Mouse (Mus musculus) stomach, adult 2 months (tissue): ENCODE results near the gene Cars2. TPM values are rescaled to one million over a fixed set of nuclear protein-coding genes. Genes with fewer than 3 reads are reported as not detected.

ENCODE experiments used
- polyA plus RNA-seq: library from polyadenylated mRNA; depleted of rRNA; stranded (reverse); fragments of >200 nt; gene quantifications from 2 replicates; pipeline ENCODE4 v1.2.3, GENCODE M21; 2012; rRNA removed

Gene Cars2
- 22.5 and 33.7 TPM in 2 replicates for polyA plus RNA-seq

GRCm38 (mm10) chr8:11550281-11550948 lies at the start of gene Cars2:
TSS of gene Cars2 (minus strand) at chr8:11550783.

GRCm38 (mm10) chr8:11554799-11555719 lies 4.5 kb upstream of the Cars2 start, which contains the start of gene Ing1:
TSS of gene Ing1 (plus strand) at chr8:11555571.

GRCm38 (mm10) chr8:11497017-11497990 lies 53.3 kb downstream of the Cars2 start, which contains the start of gene Naxd:
TSS of gene Naxd (plus strand) at chr8:11497506.

GRCm38 (mm10) chr8:11477811-11478761 lies 72.5 kb downstream of the Cars2 start, which contains the start of gene Rab20:
TSS of gene Rab20 (minus strand) at chr8:11478710.

Other genes starting within 250 kb of the Cars2 start
- gene Col4a2, start 238.0 kb downstream of the Cars2 start, polyA plus RNA-seq = 41.8 and 46.4 TPM in 2 replicates
- 99.8 and 116 TPM in 2 replicates for gene Col4a1, start 238.0 kb downstream of the Cars2 start, polyA plus RNA-seq
- 10.0 and 12.6 TPM in 2 replicates for gene Rab20, start 72.1 kb downstream of the Cars2 start, polyA plus RNA-seq
- 47.9 and 56.6 TPM in 2 replicates for gene Naxd, start 53.3 kb downstream of the Cars2 start, polyA plus RNA-seq
- gene Ing1, start 4.8 kb upstream of the Cars2 start, polyA plus RNA-seq = 3.1 and 5.2 TPM in 2 replicates
- gene Ankrd10, start 85.0 kb upstream of the Cars2 start, polyA plus RNA-seq = 22.3 and 23.4 TPM in 2 replicates
- gene 1700016D06Rik, start 150.3 kb upstream of the Cars2 start, polyA plus RNA-seq = not detected in 2 replicates
- gene Arhgef7, start 176.9 kb upstream of the Cars2 start, polyA plus RNA-seq = 10.7 and 12.3 TPM in 2 replicates